Mouse (Mus musculus): ENCODE results near the gene Rsph6a.
"Not testable (repeated sequence)": the region's sequence is repeated elsewhere in the genome, so short reads cannot be mapped to it uniquely, and the experiment has no call there.

The Rsph6a gene

GRCm38 (mm10) chr7:19046286-19047069, 8.0 kb upstream of the Rsph6a start:
- no peak for DNase-seq (ENCODE audit: low read depth, low spot score)

- DNase-seq (ENCODE audit: low read depth, low spot score): no peak
Measured at GRCm38 (mm10) chr7:19048006-19048527, 6.4 kb upstream of the Rsph6a start.

GRCm38 (mm10) chr7:19049252-19049651, 5.2 kb upstream of the Rsph6a start:
- DNase-seq (ENCODE audit: low read depth, low spot score): no peak

GRCm38 (mm10) chr7:19050172-19050571, 4.3 kb upstream of the Rsph6a start:
- no peak for DNase-seq (ENCODE audit: low read depth, low spot score)

GRCm38 (mm10) chr7:19051161-19051560, 3.3 kb upstream of the Rsph6a start:
- DNase-seq (ENCODE audit: low read depth, low spot score): no peak

- DNase-seq (ENCODE audit: low read depth, low spot score): no peak
Measured at GRCm38 (mm10) chr7:19052345-19053135, 1.9 kb upstream of the Rsph6a start.

- DNase-seq (ENCODE audit: low read depth, low spot score): no peak
Measured at GRCm38 (mm10) chr7:19053136-19053532, 1.4 kb upstream of the Rsph6a start.

GRCm38 (mm10) chr7:19054777-19055076, 237 bp downstream of the Rsph6a start:
- DNase-seq (ENCODE audit: low read depth, low spot score): no peak

GRCm38 (mm10) chr7:19055108-19055507, 618 bp downstream of the Rsph6a start:
- DNase-seq (ENCODE audit: low read depth, low spot score): no peak

GRCm38 (mm10) chr7:19057405-19057804, 2.9 kb downstream of the Rsph6a start:
- DNase-seq (ENCODE audit: low read depth, low spot score): no peak

GRCm38 (mm10) chr7:19065896-19066295, 11.4 kb downstream of the Rsph6a start:
- no peak for DNase-seq (ENCODE audit: low read depth, low spot score)

GRCm38 (mm10) chr7:19067063-19067462, 12.6 kb downstream of the Rsph6a start:
- peak; percentile 48 for DNase-seq (ENCODE audit: low read depth, low spot score)

GRCm38 (mm10) chr7:19067935-19068334, 13.4 kb downstream of the Rsph6a start:
- DNase-seq (ENCODE audit: low read depth, low spot score): no peak

GRCm38 (mm10) chr7:19068707-19069106, 14.2 kb downstream of the Rsph6a start:
- peak; percentile 84 for DNase-seq (ENCODE audit: low read depth, low spot score)

- DNase-seq (ENCODE audit: low read depth, low spot score): peak; percentile 73
Measured at GRCm38 (mm10) chr7:19069500-19069899, 15.0 kb downstream of the Rsph6a start.

GRCm38 (mm10) chr7:19071024-19071423, 16.5 kb downstream of the Rsph6a start:
- DNase-seq (ENCODE audit: low read depth, low spot score): not testable (repeated sequence)

GRCm38 (mm10) chr7:19073504-19073903, 19.0 kb downstream of the Rsph6a start:
- peak; percentile 81 for DNase-seq (ENCODE audit: low read depth, low spot score)

GRCm38 (mm10) chr7:19074494-19074893, 20.0 kb downstream of the Rsph6a start:
- DNase-seq (ENCODE audit: low read depth, low spot score): no peak

- DNase-seq (ENCODE audit: low read depth, low spot score): no peak
Measured at GRCm38 (mm10) chr7:19075231-19075630, 20.7 kb downstream of the Rsph6a start.

- DNase-seq (ENCODE audit: low read depth, low spot score): peak; percentile 98
Measured at GRCm38 (mm10) chr7:19075723-19076585, 21.5 kb downstream of the Rsph6a start, which contains the start of gene Dmwd. Dmwd (plus strand) TSS chr7:19076227.

GRCm38 (mm10) chr7:19076586-19076991, 22.1 kb downstream of the Rsph6a start:
- peak; percentile 46 for DNase-seq (ENCODE audit: low read depth, low spot score)

- peak; percentile 91 for DNase-seq (ENCODE audit: low read depth, low spot score)
Measured at GRCm38 (mm10) chr7:19077761-19078160, 23.3 kb downstream of the Rsph6a start.

Measured in A20 (cell line).